Mouse (Mus musculus) liver, postnatal 0 days (tissue): ENCODE measurements around the gene Mmachc.

Experiments
- CTCF ChIP-seq: sonication (generic); IDR thresholded peaks from 2 replicates; pipeline ENCODE4 v1.5.1; 2016; ENCODE audit warnings: antibody characterized with exemption, low read depth
- EP300 ChIP-seq: IDR thresholded peaks from 2 replicates; pipeline ENCODE4 v1.6.1; 2016; ENCODE audit warnings: antibody characterized with exemption, low read depth, mild to moderate bottlenecking

GRCm38 (mm10) chr4:116712536-116712935 is 4.3 kb upstream of the Mmachc start:
- TF ChIP-seq CTCF (no peak), EP300 (no peak)
